Mouse (Mus musculus): ENCODE measurements around the gene Ufl1. TPM values are rescaled to one million over a fixed set of nuclear protein-coding genes. Genes with fewer than 3 reads are reported as not detected.
"Not testable (repeated sequence)": the region's sequence is repeated elsewhere in the genome, so short reads cannot be mapped to it uniquely, and the experiment has no call there.

The Ufl1 gene
- polyA plus RNA-seq, 1 experiment from 2014 or later, result 37.3 TPM

DNA sequence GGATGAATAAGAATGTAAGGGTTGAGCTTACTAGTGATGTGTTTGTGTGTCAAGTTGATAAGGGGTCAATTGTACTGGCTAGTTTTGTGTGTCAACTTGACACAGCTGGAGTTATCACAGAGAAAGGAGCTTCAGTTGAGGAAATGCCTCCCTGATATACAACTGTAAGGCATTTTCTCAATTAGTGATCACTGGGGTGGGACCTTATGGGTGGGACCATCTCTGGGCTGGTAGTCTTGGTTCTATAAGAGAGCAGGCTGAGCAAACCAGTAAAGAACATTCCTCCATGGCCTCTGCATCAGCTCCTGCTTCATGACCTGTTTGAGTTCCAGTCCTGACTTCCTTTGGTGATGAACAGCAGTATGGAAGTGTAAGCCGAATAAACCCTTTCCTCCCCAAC lies 46.0 kb downstream of the Ufl1 start:
- H3K27ac ChIP-seq (replicated peaks); H3K4me3 ChIP-seq; ATAC-seq (replicated peaks); H3K4me1 ChIP-seq; H3K9me3 ChIP-seq; H3K27me3 ChIP-seq; H3K4me2 ChIP-seq (replicated peaks); H3K9ac ChIP-seq (replicated peaks); H3K36me3 ChIP-seq: not testable (repeated sequence)
- WGBS, result 100% methylated on average over 1 of the region's 1 CpGs

DNA sequence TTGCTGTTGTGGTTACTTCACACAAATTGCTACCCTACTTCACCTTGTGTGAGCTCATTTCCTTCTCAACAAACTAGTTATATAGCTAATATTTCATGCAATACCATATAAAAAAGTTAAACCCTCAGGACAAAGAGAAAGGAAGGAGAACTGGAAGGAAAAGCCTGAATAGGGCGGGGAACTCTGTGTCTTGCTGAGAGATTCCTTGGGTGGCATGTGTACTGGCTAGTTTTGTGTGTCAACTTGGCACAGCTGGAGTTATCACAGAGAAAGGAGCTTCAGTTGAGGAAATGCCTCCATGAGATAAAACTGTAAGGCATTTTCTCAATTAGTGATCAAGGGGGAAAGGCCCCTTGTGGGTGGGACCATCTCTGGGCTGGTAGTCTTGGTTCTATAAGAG lies 47.9 kb downstream of the Ufl1 start:
- not testable (repeated sequence) for H3K4me3 ChIP-seq; ATAC-seq (replicated peaks); H3K9ac ChIP-seq (replicated peaks); H3K27me3 ChIP-seq; H3K4me1 ChIP-seq; H3K4me2 ChIP-seq (replicated peaks); H3K9me3 ChIP-seq; H3K36me3 ChIP-seq; H3K27ac ChIP-seq (replicated peaks)
- 91% methylated on average over 1 of the region's 1 CpGs for WGBS

GRCm38 (mm10) chr4:25232546-25232945 lies 49.1 kb downstream of the Ufl1 start:
- Histone ChIP-seq H3K9me3 (no peaks in the 10 kb centered on the region), H3K4me2 (replicated peaks) (no peak overlapping the region), H3K27ac (replicated peaks) (no peak overlapping the region), H3K4me1 (no peaks in the 10 kb centered on the region), H3K36me3 (no peaks in the 10 kb centered on the region), H3K27me3 (no peaks in the 10 kb centered on the region), H3K4me3 (no peak overlapping the region), H3K9ac (replicated peaks) (no peak overlapping the region)
- WGBS, result 96% methylated on average over 3 of the region's 3 CpGs
- no peak for ATAC-seq (replicated peaks)

DNA sequence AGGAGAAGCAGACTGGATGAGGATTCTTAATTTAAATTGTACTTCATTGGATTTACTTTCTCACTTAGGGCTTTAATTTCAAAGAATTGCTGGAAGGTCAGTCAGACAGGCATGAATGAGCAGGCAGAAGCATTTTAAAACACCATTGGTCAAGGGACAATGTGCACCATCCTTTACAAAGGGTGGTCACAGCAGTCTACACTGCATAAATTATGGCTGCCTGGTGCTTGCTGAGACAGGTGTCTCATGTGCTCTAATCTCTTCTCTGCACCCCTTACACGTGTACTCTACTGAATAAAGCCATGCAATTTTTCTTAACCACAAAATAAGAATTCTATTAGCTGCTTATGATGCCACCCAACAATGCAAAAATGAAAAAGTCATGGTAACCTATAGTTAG lies 54.1 kb downstream of the Ufl1 start:
- ATAC-seq (replicated peaks), result no peak
- Histone ChIP-seq H3K27me3 (no peaks in the 10 kb centered on the region), H3K27ac (replicated peaks) (no peak overlapping the region), H3K4me2 (replicated peaks) (no peak overlapping the region), H3K9me3 (no peaks in the 10 kb centered on the region), H3K9ac (replicated peaks) (no peak overlapping the region), H3K36me3 (no peaks in the 10 kb centered on the region), H3K4me3 (no peak overlapping the region), H3K4me1 (no peaks in the 10 kb centered on the region)
- WGBS, result 5% methylated on average over 1 of the region's 1 CpGs

GRCm38 (mm10) chr4:25221927-25222326 lies 59.7 kb downstream of the Ufl1 start:
- no peak for ATAC-seq (replicated peaks)
- H3K9ac ChIP-seq (replicated peaks), result no peak overlapping the region
- no peaks in the 10 kb centered on the region for H3K27me3 ChIP-seq
- H3K36me3 ChIP-seq, result no peaks in the 10 kb centered on the region
- H3K4me2 ChIP-seq (replicated peaks), result no peak overlapping the region
- H3K4me1 ChIP-seq, result no peaks in the 10 kb centered on the region
- H3K9me3 ChIP-seq, result no peaks in the 10 kb centered on the region
- H3K27ac ChIP-seq (replicated peaks), result no peak overlapping the region
- H3K4me3 ChIP-seq, result no peak overlapping the region

DNA sequence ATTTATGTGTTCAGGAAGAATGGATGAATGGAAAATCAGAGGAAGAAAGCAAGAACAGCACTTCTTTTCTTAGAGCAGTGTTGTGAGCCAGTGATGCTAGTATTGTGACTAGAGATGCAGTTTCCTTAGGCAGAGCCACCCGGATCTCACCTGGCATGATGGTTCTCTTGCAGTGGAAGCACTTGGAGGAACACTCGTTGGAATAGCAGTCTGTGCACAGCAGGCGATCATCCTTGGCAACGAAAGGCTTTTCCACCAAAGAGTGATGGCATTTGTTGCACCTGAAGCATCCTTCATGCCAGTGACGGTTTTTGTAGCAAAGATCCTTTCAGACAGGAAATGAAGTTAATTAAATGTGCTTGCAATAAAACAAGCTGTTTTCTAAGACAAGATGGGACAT lies 68.2 kb downstream of the Ufl1 start:
- ATAC-seq (replicated peaks), result no peak
- no peak overlapping the region for H3K4me3 ChIP-seq
- H3K9ac ChIP-seq (replicated peaks), result no peak overlapping the region
- 49% methylated on average over 5 of the region's 5 CpGs for WGBS
- no peaks in the 10 kb centered on the region for H3K4me1 ChIP-seq
- no peaks in the 10 kb centered on the region for H3K27me3 ChIP-seq
- no peak overlapping the region for H3K27ac ChIP-seq (replicated peaks)
- no peaks in the 10 kb centered on the region for H3K36me3 ChIP-seq
- no peaks in the 10 kb centered on the region for H3K9me3 ChIP-seq
- no peak overlapping the region for H3K4me2 ChIP-seq (replicated peaks)

DNA sequence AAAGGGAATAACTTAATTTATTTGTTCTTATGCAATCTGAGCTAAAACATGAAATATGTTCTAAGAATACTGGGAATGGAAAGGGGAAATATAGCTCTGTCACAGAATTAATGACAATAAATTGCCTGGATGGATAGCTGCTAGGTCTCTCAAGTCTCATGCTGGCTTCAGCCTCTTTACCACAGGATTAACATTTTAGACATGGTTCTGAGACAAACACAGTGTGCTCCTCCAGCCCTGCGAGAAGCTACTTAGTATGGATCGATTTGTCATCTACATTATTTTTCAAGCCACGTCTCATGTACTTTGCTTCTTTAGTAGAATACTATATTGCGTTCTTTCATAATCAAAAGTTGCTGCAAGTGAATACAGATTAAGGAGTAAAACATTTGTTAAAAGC lies 75.5 kb downstream of the Ufl1 start:
- 76% methylated on average over 4 of the region's 4 CpGs for WGBS
- ATAC-seq (replicated peaks), result no peak
- H3K27me3 ChIP-seq, result no peaks in the 10 kb centered on the region
- no peaks in the 10 kb centered on the region for H3K9me3 ChIP-seq
- H3K4me3 ChIP-seq, result no peak overlapping the region
- no peaks in the 10 kb centered on the region for H3K36me3 ChIP-seq
- H3K4me2 ChIP-seq (replicated peaks), result no peak overlapping the region
- H3K9ac ChIP-seq (replicated peaks), result no peak overlapping the region
- no peak overlapping the region for H3K27ac ChIP-seq (replicated peaks)
- H3K4me1 ChIP-seq, result no peaks in the 10 kb centered on the region

Other genes starting within 250 kb of the Ufl1 start
- gene Fhl5, start 38.9 kb downstream of the Ufl1 start, polyA plus RNA-seq (2015; fragmentation: Nextera tagmentation; extraction: Ambion mirVana), result not detected in 2 replicates

Measured in forebrain, embryonic 15.5 days (tissue).